Mouse (Mus musculus): ENCODE results near the gene Duxbl2.
"Not testable (repeated sequence)": the region's sequence is repeated elsewhere in the genome, so short reads cannot be mapped to it uniquely, and the experiment has no call there.

Gene Duxbl2

GRCm38 (mm10) chr14:26118150-26118549 is at the start of gene Duxbl2:
TSS of gene Duxbl2 (plus strand) at chr14:26118349.
- DNase-seq (ENCODE audit: low spot score in 2 of 2), result not testable (repeated sequence)

DNA sequence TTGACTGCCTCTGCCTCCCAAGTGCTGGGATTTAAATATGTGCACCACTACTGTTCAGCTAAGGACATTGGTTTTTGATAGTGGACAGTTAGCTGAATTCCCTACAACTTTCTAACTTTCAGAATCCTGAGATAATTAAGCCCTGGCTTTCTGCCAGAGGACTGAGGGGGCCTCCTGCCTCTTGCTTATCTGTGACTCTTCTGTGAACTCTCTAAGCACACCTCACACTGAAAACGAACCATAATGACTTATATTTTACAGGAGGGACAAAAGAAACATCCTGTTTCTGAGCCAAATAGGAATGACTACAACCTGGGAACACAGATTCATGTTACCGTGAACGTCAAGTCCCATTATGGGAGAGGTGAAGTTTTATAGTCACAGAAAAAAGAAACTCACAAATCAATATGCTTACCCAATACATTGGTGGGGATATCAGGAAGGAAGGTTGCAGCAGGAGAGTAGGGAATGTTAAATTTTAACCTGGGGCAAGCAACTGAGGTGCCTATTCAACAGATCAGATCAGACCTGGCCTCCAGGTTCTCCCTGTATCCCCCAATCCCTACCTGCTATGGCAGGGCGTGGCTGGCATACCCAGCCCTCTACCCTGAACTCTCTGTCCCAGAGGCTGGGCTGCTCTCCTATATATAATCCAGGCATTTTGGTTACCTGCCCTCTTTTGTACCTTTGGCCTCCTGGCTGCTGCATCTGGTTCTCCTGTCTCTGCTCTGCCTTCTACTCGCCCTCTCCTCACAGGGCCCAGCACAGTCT is 41.3 kb upstream of the Duxbl2 start:
- DNase-seq (ENCODE audit: low spot score in 2 of 2), result not testable (repeated sequence)

DNA sequence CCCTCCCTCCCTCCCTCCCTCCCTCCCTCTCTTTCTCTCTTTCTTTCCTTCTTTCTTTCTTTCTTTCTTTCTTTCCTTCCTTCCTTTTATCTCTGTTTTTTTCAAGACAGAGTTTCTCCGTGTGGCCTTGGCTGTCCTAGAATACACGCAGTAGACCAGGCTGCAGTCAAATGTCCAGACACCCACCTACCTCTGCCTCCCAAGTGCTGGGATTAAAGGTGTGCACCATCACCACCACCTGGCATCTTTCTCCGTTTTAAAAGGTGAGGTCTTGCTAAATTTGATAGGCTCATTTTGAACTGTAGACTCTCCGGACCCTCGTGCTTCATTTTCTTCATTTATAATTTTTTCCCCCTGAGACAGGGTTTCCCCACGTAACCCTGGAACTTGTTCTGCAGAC is 36.9 kb upstream of the Duxbl2 start, which contains the start of gene Cphx2:
Cphx2 (plus strand) TSS at position 301 of the 400 bp plus-strand sequence.
- DNase-seq (ENCODE audit: low spot score in 2 of 2), result not testable (repeated sequence)

- not testable (repeated sequence) for DNase-seq (ENCODE audit: low spot score in 2 of 2)
These were observed 36.2 kb upstream of the Duxbl2 start, which contains the start of gene Cphx3 for GRCm38 (mm10) chr14:26081997-26082396. TSS of gene Cphx3 (plus strand) at chr14:26082297.

- DNase-seq (ENCODE audit: low spot score in 2 of 2), result not testable (repeated sequence)
These were observed 20.5 kb upstream of the Duxbl2 start for GRCm38 (mm10) chr14:26097622-26098021.

DNA sequence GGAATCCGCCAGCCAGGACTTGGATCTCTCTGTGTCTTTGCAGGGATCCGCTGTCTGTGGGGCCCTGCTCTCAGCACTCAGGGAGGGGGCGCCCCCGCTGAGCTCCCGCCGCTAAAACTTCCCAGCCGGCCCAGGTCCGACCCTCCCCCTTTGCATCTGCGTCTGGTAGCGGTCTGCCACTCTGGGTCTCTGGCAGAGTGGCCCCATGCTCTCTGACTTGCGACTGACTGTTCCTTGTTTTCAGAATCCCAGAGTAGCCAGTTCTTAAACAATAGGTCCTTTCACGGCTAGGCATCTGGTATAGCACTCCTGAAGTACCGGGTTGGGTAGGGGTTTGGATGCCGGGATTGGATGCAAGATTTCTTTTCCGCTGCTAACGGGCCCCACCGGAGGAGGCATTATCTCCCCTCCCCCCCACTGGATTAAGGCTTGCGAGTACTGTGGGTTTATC is 426 bp downstream of the Duxbl2 start:
- not testable (repeated sequence) for DNase-seq (ENCODE audit: low spot score in 2 of 2)

- DNase-seq (ENCODE audit: low spot score in 2 of 2), result not testable (repeated sequence)
These were observed 946 bp downstream of the Duxbl2 start for GRCm38 (mm10) chr14:26119095-26119494.

- not testable (repeated sequence) for DNase-seq (ENCODE audit: low spot score in 2 of 2)
These were observed 28.9 kb downstream of the Duxbl2 start for GRCm38 (mm10) chr14:26147095-26147494.

- not testable (repeated sequence) for DNase-seq (ENCODE audit: low spot score in 2 of 2)
These were observed 37.9 kb downstream of the Duxbl2 start for GRCm38 (mm10) chr14:26156032-26156431.

DNA sequence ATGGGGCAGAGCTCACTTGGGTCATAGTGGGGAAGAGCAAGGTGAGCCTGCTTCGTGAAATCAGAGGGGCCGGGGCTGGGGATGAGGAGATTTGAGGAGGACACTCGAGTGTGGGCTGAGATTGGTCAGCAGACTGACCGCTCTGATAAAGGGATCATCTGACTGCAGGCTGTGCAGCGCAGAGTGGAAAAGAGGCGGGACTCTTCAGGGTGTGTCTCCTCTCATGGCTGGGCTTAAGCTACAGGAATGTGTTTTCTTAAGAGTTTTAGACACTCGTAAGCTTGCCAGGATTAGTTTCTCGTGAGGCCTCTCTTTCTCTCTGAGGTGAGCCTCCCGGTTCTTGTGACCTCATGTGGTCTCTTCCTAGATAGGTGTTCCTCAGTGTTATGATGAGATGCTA is 43.0 kb downstream of the Duxbl2 start:
- not testable (repeated sequence) for DNase-seq (ENCODE audit: low spot score in 2 of 2)

- not testable (repeated sequence) for DNase-seq (ENCODE audit: low spot score in 2 of 2)
These were observed 44.3 kb downstream of the Duxbl2 start for GRCm38 (mm10) chr14:26162423-26162822.

- not testable (repeated sequence) for DNase-seq (ENCODE audit: low spot score in 2 of 2)
These were observed 47.1 kb downstream of the Duxbl2 start for GRCm38 (mm10) chr14:26165266-26165665.

GRCm38 (mm10) chr14:26173955-26174354 is 55.8 kb downstream of the Duxbl2 start:
- not testable (repeated sequence) for DNase-seq (ENCODE audit: low spot score in 2 of 2)

DNA sequence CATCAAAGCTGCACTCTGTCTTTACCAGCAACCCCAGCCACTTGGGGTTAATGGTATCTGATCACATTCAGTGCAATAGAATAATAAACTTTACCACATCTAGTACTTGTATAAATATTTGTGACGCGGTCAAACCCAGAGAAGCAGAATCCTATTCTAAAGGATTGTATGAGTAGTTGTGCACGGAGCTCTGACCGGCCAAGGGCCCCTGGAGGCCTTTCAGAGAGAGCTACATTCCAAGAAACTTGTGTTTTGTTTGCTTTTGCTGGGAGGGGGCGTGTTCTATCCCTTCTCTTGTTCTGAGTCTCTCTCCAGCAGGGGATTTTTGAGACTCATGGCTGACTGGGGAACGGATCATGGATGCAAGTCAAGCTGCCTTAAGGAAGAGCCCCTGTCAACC is 56.9 kb downstream of the Duxbl2 start:
- DNase-seq (ENCODE audit: low spot score in 2 of 2), result not testable (repeated sequence)

Data from urinary bladder, postnatal 4 days (tissue).